Mouse (Mus musculus) adrenal gland, postnatal 36 days (tissue): ENCODE results near the gene Gm49393. TPM values are rescaled to one million over a fixed set of nuclear protein-coding genes. Genes with fewer than 3 reads are reported as not detected.

Source experiments
- DNase-seq, 2 experiments: peaks; one replicate each; pipeline ENCODE4 v3.0.0; 2021; ENCODE audit warnings: mixed read lengths in 1 of 2
- total RNA-seq, 2 experiments: library from RNA; stranded (reverse); gene quantifications; 2 replicates each; pipeline ENCODE4 v1.2.3; 2021

The Gm49393 gene
- total RNA-seq, 2 experiments from 2014 or later: not detected

GRCm38 (mm10) chr13:60809690-60810089, 125.7 kb downstream of the Gm49393 start:
- DNase-seq: no peak

Other genes starting within 250 kb of the Gm49393 start
- not detected for gene BC051665, start 149.2 kb downstream of the Gm49393 start, total RNA-seq
- not detected for gene Ctsll3, start 132.7 kb downstream of the Gm49393 start, total RNA-seq
- gene 4930486L24Rik, start 71.1 kb downstream of the Gm49393 start, total RNA-seq: 100 to 1,000 TPM in 1 of 2 experiments, under 1 TPM in 1; 0.50 to 108 TPM
- under 1 TPM; 0.36 to 0.99 TPM for gene Gm49392, start 38.7 kb downstream of the Gm49393 start, total RNA-seq
- 1 to 10 TPM; 2.7 to 5.4 TPM for gene Ctla2b, start 38.1 kb downstream of the Gm49393 start, total RNA-seq
- gene Tpbpb, start 30.7 kb downstream of the Gm49393 start, total RNA-seq: not detected
- 1 to 10 TPM in 1 of 2 experiments, under 1 TPM in 1; 0.59 to 2.7 TPM for gene Gm49391, start 981 bp upstream of the Gm49393 start, total RNA-seq
- 10 to 100 TPM; 30.3 to 51.8 TPM for gene Ctla2a, start 1.0 kb upstream of the Gm49393 start, total RNA-seq
- gene Tpbpa, start 6.4 kb upstream of the Gm49393 start, total RNA-seq: not detected
- gene Ctsj, start 70.4 kb upstream of the Gm49393 start, total RNA-seq: not detected
- not detected for gene Ctsq, start 105.0 kb upstream of the Gm49393 start, total RNA-seq
- gene Ctsr, start 228.7 kb upstream of the Gm49393 start, total RNA-seq: not detected